Mouse (Mus musculus): Measurements from ENCODE around the gene Nck2. TPM values are rescaled to one million over a fixed set of nuclear protein-coding genes. Genes with fewer than 3 reads are reported as not detected.

Gene Nck2
- 100 to 1,000 TPM in 1 of 26 experiments, 10 to 100 TPM in 25; 34.9 to 106 (median 71.9) TPM for total RNA-seq (2018; cell fraction: chromatin; rRNA removed)
- total RNA-seq (2018; cell fraction: cytosol; rRNA removed): 10 to 100 TPM; 20.7 to 43.8 (median 32.7) TPM
- total RNA-seq (2018; cell fraction: nucleus; rRNA removed): 100 to 1,000 TPM in 1 of 26 experiments, 10 to 100 TPM in 25; 36.6 to 140 (median 57.7) TPM
- polyA plus RNA-seq (2018): 18.5 to 23.4 TPM (median 20.0 TPM) in 3 replicates

GRCm38 (mm10) chr1:43444531-43444930, at the start of gene Nck2:
Gene Nck2, plus strand, starts transcription at chr1:43444579.
- Histone ChIP-seq H3K4me3 (ENCODE audit: inconsistent target) (peak within 1 kb of the TSS; percentile 21; the same call in 1 of the 2 replicates), H3K36me3 (ENCODE audit: inconsistent target) (no peaks in the 10 kb centered on the region), H3K79me2 (ENCODE audit: inconsistent target) (peaks cover 33% of the 10 kb centered on the region), H3K27ac (no peak within 1 kb of the TSS)
- WGBS (ENCODE audit: missing documents): 47% methylated on average over 9 of the region's 9 CpGs

DNA sequence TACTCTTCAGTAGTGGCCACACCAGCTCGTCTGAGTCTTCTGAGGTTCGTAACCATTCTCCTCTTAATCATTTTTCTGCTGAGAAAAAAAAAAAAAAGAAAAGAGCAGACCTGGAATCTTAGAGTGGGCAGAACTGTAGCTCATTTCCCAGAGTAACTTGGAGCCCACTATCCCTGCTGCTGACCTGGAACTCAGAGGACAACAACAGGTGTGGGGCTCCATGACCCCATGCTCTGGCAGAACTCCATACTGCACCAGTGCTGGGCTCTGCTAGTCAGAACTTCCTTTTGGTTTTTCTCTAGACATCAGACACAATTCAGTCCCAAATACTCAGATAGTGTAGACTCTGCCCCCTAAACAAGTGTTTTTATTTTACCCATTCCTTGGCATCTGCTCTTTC, 49.3 kb upstream of the Nck2 start:
- Histone ChIP-seq H3K27ac (no peak overlapping the region), H3K79me2 (ENCODE audit: inconsistent target) (no peaks in the 10 kb centered on the region), H3K36me3 (ENCODE audit: inconsistent target) (no peaks in the 10 kb centered on the region), H3K4me3 (ENCODE audit: inconsistent target) (no peak overlapping the region)
- whole genome bisulfite sequencing (ENCODE audit: missing documents): 100% methylated on average over 2 of the region's 2 CpGs

GRCm38 (mm10) chr1:43395799-43396198, 48.6 kb upstream of the Nck2 start:
- Histone ChIP-seq H3K4me3 (ENCODE audit: inconsistent target) (no peak overlapping the region), H3K79me2 (ENCODE audit: inconsistent target) (no peaks in the 10 kb centered on the region), H3K27ac (no peak overlapping the region), H3K36me3 (ENCODE audit: inconsistent target) (no peaks in the 10 kb centered on the region)
- 83% methylated on average over 1 of the region's 1 CpGs for WGBS (ENCODE audit: missing documents)

GRCm38 (mm10) chr1:43396522-43396921, 47.9 kb upstream of the Nck2 start:
- Histone ChIP-seq H3K4me3 (ENCODE audit: inconsistent target) (no peak overlapping the region), H3K27ac (no peak overlapping the region), H3K36me3 (ENCODE audit: inconsistent target) (no peaks in the 10 kb centered on the region), H3K79me2 (ENCODE audit: inconsistent target) (no peaks in the 10 kb centered on the region)
- 91% methylated on average over 4 of the region's 5 CpGs for WGBS (ENCODE audit: missing documents)

- WGBS (ENCODE audit: missing documents): 98% methylated on average over 2 of the region's 2 CpGs
- H3K4me3 ChIP-seq (ENCODE audit: inconsistent target): no peak overlapping the region
- no peaks in the 10 kb centered on the region for H3K36me3 ChIP-seq (ENCODE audit: inconsistent target)
- H3K27ac ChIP-seq: no peak overlapping the region
- H3K79me2 ChIP-seq (ENCODE audit: inconsistent target): no peaks in the 10 kb centered on the region
These were observed 47.3 kb upstream of the Nck2 start for GRCm38 (mm10) chr1:43397096-43397495.

GRCm38 (mm10) chr1:43398738-43399601, 45.4 kb upstream of the Nck2 start:
- no peak overlapping the region for H3K4me3 ChIP-seq (ENCODE audit: inconsistent target)
- H3K36me3 ChIP-seq (ENCODE audit: inconsistent target): no peaks in the 10 kb centered on the region
- 95% methylated on average over 10 of the region's 10 CpGs for WGBS (ENCODE audit: missing documents)
- no peaks in the 10 kb centered on the region for H3K79me2 ChIP-seq (ENCODE audit: inconsistent target)
- H3K27ac ChIP-seq: no peak overlapping the region

GRCm38 (mm10) chr1:43399602-43400216, 44.7 kb upstream of the Nck2 start:
- Histone ChIP-seq H3K79me2 (ENCODE audit: inconsistent target) (no peaks in the 10 kb centered on the region), H3K36me3 (ENCODE audit: inconsistent target) (no peaks in the 10 kb centered on the region), H3K4me3 (ENCODE audit: inconsistent target) (no peak overlapping the region), H3K27ac (no peak overlapping the region)
- 94% methylated on average over 8 of the region's 8 CpGs for WGBS (ENCODE audit: missing documents)

GRCm38 (mm10) chr1:43400655-43401054, 43.7 kb upstream of the Nck2 start:
- 90% methylated on average over 3 of the region's 3 CpGs for WGBS (ENCODE audit: missing documents)
- Histone ChIP-seq H3K36me3 (ENCODE audit: inconsistent target) (no peaks in the 10 kb centered on the region), H3K79me2 (ENCODE audit: inconsistent target) (no peaks in the 10 kb centered on the region), H3K27ac (no peak overlapping the region), H3K4me3 (ENCODE audit: inconsistent target) (no peak overlapping the region)

- no peaks in the 10 kb centered on the region for H3K36me3 ChIP-seq (ENCODE audit: inconsistent target)
- no peak overlapping the region for H3K4me3 ChIP-seq (ENCODE audit: inconsistent target)
- no peak overlapping the region for H3K27ac ChIP-seq
- no peaks in the 10 kb centered on the region for H3K79me2 ChIP-seq (ENCODE audit: inconsistent target)
These were observed 41.0 kb upstream of the Nck2 start for GRCm38 (mm10) chr1:43403341-43403740.

DNA sequence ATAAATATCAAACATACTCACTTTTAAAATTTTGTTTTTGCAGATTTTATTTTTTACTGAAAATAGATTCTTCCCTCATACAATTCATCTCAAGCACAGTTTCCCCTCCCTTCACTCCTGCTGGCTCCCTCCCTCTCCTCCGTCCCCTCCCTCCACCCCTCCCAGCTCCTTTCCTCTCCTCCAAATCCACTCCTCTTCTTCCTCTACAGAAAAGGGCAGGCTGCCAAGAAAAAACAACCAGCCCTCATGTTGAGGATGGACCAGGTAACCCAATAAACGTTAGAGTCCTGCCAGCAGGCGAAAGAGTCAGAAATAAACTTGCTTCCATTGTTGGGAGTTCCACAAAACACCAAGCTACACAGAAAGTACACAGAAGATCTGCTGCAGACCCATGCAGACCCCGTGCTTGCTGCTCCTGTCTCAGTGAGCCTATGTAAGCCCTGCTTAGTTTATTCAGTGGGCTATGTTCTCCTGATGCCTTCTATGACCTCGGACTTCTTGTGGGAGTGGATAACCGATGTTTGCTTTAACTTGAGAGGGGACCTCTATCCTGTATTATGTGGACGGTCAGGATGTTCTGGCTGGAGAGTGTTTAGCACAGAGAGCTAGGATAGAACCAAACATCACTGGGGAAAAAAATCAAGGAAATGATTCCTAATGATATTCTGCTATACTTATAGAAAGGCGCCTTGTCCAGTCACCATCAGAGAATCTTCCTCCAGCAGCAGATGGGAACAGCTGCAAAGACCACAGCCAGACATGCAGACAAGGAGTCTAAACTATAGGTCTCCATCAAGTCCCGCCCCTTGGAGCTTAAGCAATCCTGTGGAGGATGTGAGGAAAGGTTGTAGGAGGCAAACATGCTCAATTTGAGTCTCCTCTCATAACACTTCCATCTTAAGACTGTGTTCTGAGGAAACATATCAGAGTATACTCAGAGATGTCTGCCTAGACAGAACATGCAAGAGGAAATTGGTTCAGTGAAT, 39.4 kb upstream of the Nck2 start:
- no peak overlapping the region for H3K27ac ChIP-seq
- 55% methylated on average over 9 of the region's 9 CpGs for WGBS (ENCODE audit: missing documents)
- no peaks in the 10 kb centered on the region for H3K36me3 ChIP-seq (ENCODE audit: inconsistent target)
- no peak overlapping the region for H3K4me3 ChIP-seq (ENCODE audit: inconsistent target)
- H3K79me2 ChIP-seq (ENCODE audit: inconsistent target): no peaks in the 10 kb centered on the region

- no peak overlapping the region for H3K27ac ChIP-seq
- no peak overlapping the region for H3K4me3 ChIP-seq (ENCODE audit: inconsistent target)
- H3K79me2 ChIP-seq (ENCODE audit: inconsistent target): no peaks in the 10 kb centered on the region
- no peaks in the 10 kb centered on the region for H3K36me3 ChIP-seq (ENCODE audit: inconsistent target)
- WGBS (ENCODE audit: missing documents): 68% methylated on average over 4 of the region's 4 CpGs
These were observed 35.4 kb upstream of the Nck2 start for GRCm38 (mm10) chr1:43409019-43409418.

DNA sequence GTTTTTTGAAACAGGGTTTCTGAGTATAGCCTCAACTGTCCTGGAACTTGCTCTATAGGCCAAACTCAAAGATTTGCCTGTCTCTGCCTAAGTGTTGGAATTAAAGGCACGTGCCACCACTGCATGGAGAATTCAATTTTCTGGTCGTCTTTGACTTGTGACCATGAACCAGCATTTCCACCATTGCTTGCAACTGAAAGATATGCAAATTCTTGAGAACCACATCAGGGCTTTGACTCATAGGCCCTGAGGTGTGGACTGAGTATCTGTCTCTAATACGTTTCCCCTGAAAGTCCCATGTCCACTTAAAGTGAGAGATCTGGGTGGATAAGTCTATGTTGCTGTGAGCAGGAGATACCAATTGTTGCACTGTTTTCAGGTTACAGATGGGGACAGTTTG, 31.6 kb upstream of the Nck2 start:
- WGBS (ENCODE audit: missing documents): 83% methylated on average over 3 of the region's 3 CpGs
- no peak overlapping the region for H3K27ac ChIP-seq
- no peaks in the 10 kb centered on the region for H3K36me3 ChIP-seq (ENCODE audit: inconsistent target)
- no peaks in the 10 kb centered on the region for H3K79me2 ChIP-seq (ENCODE audit: inconsistent target)
- H3K4me3 ChIP-seq (ENCODE audit: inconsistent target): no peak overlapping the region

DNA sequence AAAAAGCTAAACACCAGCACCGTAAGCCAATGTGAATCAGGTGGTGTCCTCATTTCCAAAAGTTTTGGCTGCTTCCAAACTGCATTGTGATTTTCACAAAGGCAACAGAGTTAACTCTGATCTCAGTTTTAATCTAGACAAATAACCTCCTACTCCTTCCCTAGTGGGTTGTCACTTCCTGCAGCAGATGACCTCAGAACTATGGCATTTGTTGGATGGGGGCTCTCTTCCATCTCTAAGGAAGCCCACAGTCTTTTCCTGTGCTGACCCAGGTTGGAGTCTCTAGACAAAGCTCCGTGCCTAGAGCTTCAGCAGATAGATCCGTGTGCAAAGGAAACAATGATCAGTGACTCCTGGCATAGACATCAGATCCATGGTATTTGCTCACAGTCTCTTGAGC, 31.1 kb upstream of the Nck2 start:
- no peaks in the 10 kb centered on the region for H3K79me2 ChIP-seq (ENCODE audit: inconsistent target)
- WGBS (ENCODE audit: missing documents): 82% methylated on average over 3 of the region's 3 CpGs
- no peak overlapping the region for H3K27ac ChIP-seq
- no peak overlapping the region for H3K4me3 ChIP-seq (ENCODE audit: inconsistent target)
- H3K36me3 ChIP-seq (ENCODE audit: inconsistent target): no peaks in the 10 kb centered on the region

GRCm38 (mm10) chr1:43413749-43414148, 30.6 kb upstream of the Nck2 start:
- no peak overlapping the region for H3K4me3 ChIP-seq (ENCODE audit: inconsistent target)
- no peaks in the 10 kb centered on the region for H3K79me2 ChIP-seq (ENCODE audit: inconsistent target)
- no peaks in the 10 kb centered on the region for H3K36me3 ChIP-seq (ENCODE audit: inconsistent target)
- WGBS (ENCODE audit: missing documents): 88% methylated on average over 2 of the region's 4 CpGs
- no peak overlapping the region for H3K27ac ChIP-seq
